Mouse (Mus musculus): ENCODE data around the gene Ubr2. TPM values are rescaled to one million over a fixed set of nuclear protein-coding genes. Genes with fewer than 3 reads are reported as not detected.

The Ubr2 gene
- 22.0 and 23.2 TPM in 2 replicates for polyA plus RNA-seq (2012; rRNA removed)

GRCm38 (mm10) chr17:47009898-47010721 lies at the start of gene Ubr2:
TSS of gene Ubr2 (minus strand) at chr17:47010556.

GRCm38 (mm10) chr17:46910186-46910585 lies 100.2 kb downstream of the Ubr2 start, which contains the start of gene Prph2:
TSS of gene Prph2 (plus strand) at chr17:46910459.

GRCm38 (mm10) chr17:46890116-46890815 lies 120.1 kb downstream of the Ubr2 start, which contains the start of gene Tbcc:
TSS of gene Tbcc (plus strand) at chr17:46890684.

Other genes with a start within 250 kb of the Ubr2 start
- gene Ptcra, start 246.8 kb downstream of the Ubr2 start, polyA plus RNA-seq (2012; rRNA removed): 0.14 TPM in 1 of 2 replicates, not detected in the other
- 173 and 174 TPM in 2 replicates for gene 2310039H08Rik, start 237.9 kb downstream of the Ubr2 start, polyA plus RNA-seq (2012; rRNA removed)
- gene Rpl7l1, start 227.9 kb downstream of the Ubr2 start, polyA plus RNA-seq (2012; rRNA removed): 12.5 and 14.0 TPM in 2 replicates
- gene Bicral, start 152.1 kb downstream of the Ubr2 start, polyA plus RNA-seq (2012; rRNA removed): 9.0 and 9.2 TPM in 2 replicates
- gene Tbcc, start 119.9 kb downstream of the Ubr2 start, polyA plus RNA-seq (2012; rRNA removed): 22.9 and 29.6 TPM in 2 replicates
- not detected in 2 replicates for gene Prph2, start 100.1 kb downstream of the Ubr2 start, polyA plus RNA-seq (2012; rRNA removed)

Measured in colon, adult 2 months (tissue).